Mouse (Mus musculus) small intestine, adult 2 months (tissue): Measurements from ENCODE around the gene Cse1l.

Experiments
- CTCF ChIP-seq: fragments of 200-500 bp; IDR thresholded peaks from 2 replicates; pipeline ENCODE4 v1.5.1; 2012; ENCODE audit warnings: low read depth, mild to moderate bottlenecking, control low read depth, inconsistent platforms, low read length, moderate library complexity, mixed read lengths; ENCODE audit not compliant: insufficient replicate concordance, insufficient read length; ENCODE audit errors: extremely low read depth
- POLR2A ChIP-seq: fragments of 200-500 bp; IDR thresholded peaks from 2 replicates; pipeline ENCODE4 v1.6.1; 2012; ENCODE audit warnings: low read depth, mild to moderate bottlenecking, control low read depth, inconsistent platforms, low read length, moderate library complexity

DNA sequence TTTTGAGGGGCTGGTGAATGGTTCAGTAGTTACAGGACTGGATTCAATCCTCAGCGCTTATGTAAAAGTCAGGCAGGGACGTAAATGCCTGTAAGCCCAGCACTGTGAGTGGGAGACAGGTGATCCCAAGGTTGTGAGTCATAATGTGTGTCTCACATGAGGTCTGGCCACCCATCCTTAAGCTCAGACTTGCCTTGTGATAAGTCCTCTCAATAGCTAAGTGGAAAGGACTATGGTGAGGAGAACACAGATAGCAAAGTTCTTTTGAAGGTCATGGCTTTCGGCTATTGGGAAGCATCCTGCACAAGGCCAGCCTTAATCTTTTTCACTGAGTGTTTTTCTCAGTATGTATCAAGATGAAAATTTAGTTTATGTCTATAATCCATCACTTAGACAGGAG is 3.9 kb downstream of the Cse1l start:
- TF ChIP-seq CTCF (no peak), POLR2A (no peak)
